Mouse (Mus musculus) MEL (cell line): ENCODE results near the gene Ncf4. TPM values are rescaled to one million over a fixed set of nuclear protein-coding genes. Genes with fewer than 3 reads are reported as not detected.

ENCODE experiments used
- DNase-seq: peaks from one replicate; pipeline ENCODE4 v3.0.0; 2011; ENCODE audit warnings: low read depth, low spot score
- H3K27ac ChIP-seq: 2 replicates; pipeline ENCODE4 v1.5.1; 2012; ENCODE audit warnings: low read depth, mild to moderate bottlenecking, control low read depth, low read length, moderate library complexity; ENCODE audit not compliant: control insufficient read depth
- H3K27me3 ChIP-seq, 2 experiments: fragments of 150-350 bp in 1 of 2; sonication (generic) in 1 of 2; 2 replicates each; pipeline ENCODE4 v1.6.1; 2012; ENCODE audit warnings: low read length in 2 of 2, mild to moderate bottlenecking in 2 of 2, improper control_type of control experiment in 1 of 2, moderate library complexity in 1 of 2; ENCODE audit not compliant: insufficient read depth in 2 of 2, control insufficient read depth in 1 of 2
- H3K36me3 ChIP-seq, 2 experiments: 2 replicates each; pipeline ENCODE4 v1.6.1; 2012 to 2014; ENCODE audit warnings: low read length in 2 of 2, improper control_type of control experiment in 1 of 2, inconsistent platforms in 1 of 2, mild to moderate bottlenecking in 1 of 2; ENCODE audit not compliant: insufficient read depth in 2 of 2, control insufficient read depth in 1 of 2
- H3K4me1 ChIP-seq, 2 experiments: fragments of 150-350 bp in 1 of 2; sonication (generic) in 1 of 2; 2 replicates each; pipeline ENCODE4 v1.6.1; 2012; ENCODE audit warnings: low read length in 2 of 2, improper control_type of control experiment in 1 of 2, mild to moderate bottlenecking in 1 of 2; ENCODE audit not compliant: insufficient read depth in 2 of 2, control insufficient read depth in 1 of 2
- H3K4me3 ChIP-seq, 2 experiments: fragments of 150-350 bp in 1 of 2; sonication (generic) in 1 of 2; 2 replicates each; pipeline ENCODE4 v1.5.1; 2012; ENCODE audit warnings: low read depth in 2 of 2, low read length in 2 of 2, mild to moderate bottlenecking in 2 of 2, moderate library complexity in 2 of 2, control low read depth in 1 of 2, improper control_type of control experiment in 1 of 2; ENCODE audit not compliant: control insufficient read depth in 1 of 2, insufficient read depth in 1 of 2
- H3K79me2 ChIP-seq: 2 replicates; pipeline ENCODE4 v1.6.1; 2012; ENCODE audit warnings: mild to moderate bottlenecking, low read length, moderate library complexity; ENCODE audit not compliant: control insufficient read depth, poor library complexity, insufficient read depth
- H3K9ac ChIP-seq: 2 replicates; pipeline ENCODE4 v1.6.1; 2012; ENCODE audit warnings: low read depth, mild to moderate bottlenecking, control low read depth, low read length, moderate library complexity; ENCODE audit not compliant: control insufficient read depth, poor library complexity, severe bottlenecking
- H3K9me3 ChIP-seq: fragments of 150-350 bp; sonication (generic); replicated peaks from 2 replicates; pipeline ENCODE4 v1.6.1; 2012; ENCODE audit warnings: mild to moderate bottlenecking, low read length, improper control_type of control experiment, moderate library complexity; ENCODE audit not compliant: insufficient read depth
- BHLHE40 ChIP-seq: IDR thresholded peaks from 2 replicates; pipeline ENCODE4 v1.6.1; 2012; ENCODE audit warnings: low read depth, mild to moderate bottlenecking, inconsistent platforms, low read length, improper control_type of control experiment, borderline replicate concordance
- E2F4 ChIP-seq: IDR thresholded peaks from 2 replicates; pipeline ENCODE4 v1.6.1; 2011; ENCODE audit warnings: low read depth, low read length, improper control_type of control experiment, borderline replicate concordance
- ELF1 ChIP-seq: IDR thresholded peaks from 2 replicates; pipeline ENCODE4 v1.6.1; 2014; ENCODE audit warnings: low read depth, mild to moderate bottlenecking, inconsistent platforms, low read length, improper control_type of control experiment, moderate library complexity
- EP300 ChIP-seq, 2 experiments: IDR thresholded peaks; 2 replicates each; pipeline ENCODE4 v1.6.1; 2011; ENCODE audit warnings: improper control_type of control experiment in 2 of 2, low read length in 2 of 2, low read depth in 1 of 2, mild to moderate bottlenecking in 1 of 2
- ETS1 ChIP-seq: IDR thresholded peaks from 2 replicates; pipeline ENCODE4 v1.6.1; 2012; ENCODE audit warnings: low read depth, mild to moderate bottlenecking, inconsistent platforms, low read length, improper control_type of control experiment, moderate library complexity
- GABPA ChIP-seq: IDR thresholded peaks from 2 replicates; pipeline ENCODE4 v1.6.1; 2012; ENCODE audit warnings: low read depth, mild to moderate bottlenecking, inconsistent platforms, low read length, improper control_type of control experiment, moderate library complexity
- GATA1 ChIP-seq: IDR thresholded peaks from 2 replicates; pipeline ENCODE4 v1.6.1; 2011; ENCODE audit warnings: low read depth, low read length, improper control_type of control experiment
- KAT2A ChIP-seq: conservative IDR thresholded peaks from 2 replicates; pipeline ENCODE4 v1.6.1; 2012; ENCODE audit warnings: low read depth, low read length, improper control_type of control experiment, inconsistent platforms
- MAX ChIP-seq: IDR thresholded peaks from 2 replicates; pipeline ENCODE4 v1.6.1; 2011; ENCODE audit warnings: low read length, improper control_type of control experiment
- MAZ ChIP-seq: IDR thresholded peaks from 2 replicates; pipeline ENCODE4 v1.6.1; 2012; ENCODE audit warnings: low read depth, mild to moderate bottlenecking, inconsistent platforms, low read length, improper control_type of control experiment
- MEF2A ChIP-seq: IDR thresholded peaks from 2 replicates; pipeline ENCODE4 v1.6.1; 2014; ENCODE audit warnings: low read depth, mild to moderate bottlenecking, inconsistent platforms, low read length, improper control_type of control experiment; ENCODE audit not compliant: poor library complexity, insufficient replicate concordance, severe bottlenecking; ENCODE audit errors: extremely low read depth
- MYC ChIP-seq: IDR thresholded peaks from 2 replicates; pipeline ENCODE4 v1.6.1; 2011; ENCODE audit warnings: low read depth, mild to moderate bottlenecking, low read length, improper control_type of control experiment, moderate library complexity
- NRF1 ChIP-seq: IDR thresholded peaks from 2 replicates; pipeline ENCODE4 v1.6.1; 2014; ENCODE audit warnings: low read depth, mild to moderate bottlenecking, inconsistent platforms, low read length, improper control_type of control experiment, moderate library complexity; ENCODE audit not compliant: poor library complexity, insufficient read depth, severe bottlenecking
- POLR2A ChIP-seq, 2 experiments: IDR thresholded peaks; 2 replicates each; pipeline ENCODE4 v1.6.1; 2011 to 2012; ENCODE audit warnings: low read length in 2 of 2, mild to moderate bottlenecking in 2 of 2, control low read depth in 1 of 2, improper control_type of control experiment in 1 of 2, low read depth in 1 of 2, moderate library complexity in 1 of 2; ENCODE audit not compliant: control insufficient read depth in 1 of 2, insufficient read depth in 1 of 2, poor library complexity in 1 of 2
- POLR2AphosphoS5 ChIP-seq: IDR thresholded peaks from 2 replicates; pipeline ENCODE4 v1.6.1; 2012; ENCODE audit warnings: low read depth, borderline replicate concordance, mild to moderate bottlenecking, inconsistent platforms, low read length, moderate library complexity, mixed read lengths
- RCOR1 ChIP-seq: IDR thresholded peaks from 2 replicates; pipeline ENCODE4 v1.6.1; 2012; ENCODE audit warnings: low read depth, mild to moderate bottlenecking, inconsistent platforms, low read length, improper control_type of control experiment
- TAL1 ChIP-seq: IDR thresholded peaks from 2 replicates; pipeline ENCODE4 v1.6.1; 2012; ENCODE audit warnings: mild to moderate bottlenecking, inconsistent platforms, low read length, moderate library complexity, mixed read lengths
- TBP ChIP-seq: IDR thresholded peaks from 2 replicates; pipeline ENCODE4 v1.8.0; 2011; ENCODE audit warnings: low read depth, low read length, improper control_type of control experiment
- TCF12 ChIP-seq: IDR thresholded peaks from 2 replicates; pipeline ENCODE4 v1.6.1; 2014; ENCODE audit warnings: low read depth, mild to moderate bottlenecking, inconsistent platforms, low read length, improper control_type of control experiment, moderate library complexity
- USF2 ChIP-seq, 2 experiments: IDR thresholded peaks; 2 replicates each; pipeline ENCODE4 v1.6.1; 2011 to 2012; ENCODE audit warnings: improper control_type of control experiment in 2 of 2, low read length in 2 of 2, borderline replicate concordance in 1 of 2, inconsistent platforms in 1 of 2, low read depth in 1 of 2, mild to moderate bottlenecking in 1 of 2; ENCODE audit not compliant: insufficient read depth in 1 of 2
- ZC3H11A ChIP-seq: IDR thresholded peaks from 2 replicates; pipeline ENCODE4 v1.6.1; 2012; ENCODE audit warnings: low read depth, mild to moderate bottlenecking, inconsistent platforms, low read length, improper control_type of control experiment
- ZKSCAN1 ChIP-seq: IDR thresholded peaks from 2 replicates; pipeline ENCODE4 v1.6.1; 2012; ENCODE audit warnings: low read depth, mild to moderate bottlenecking, inconsistent platforms, low read length, improper control_type of control experiment, moderate library complexity
- polyA plus RNA-seq, 2 experiments: library from polyadenylated mRNA; stranded (reverse) in 1 of 2; unstranded in 1 of 2; fragments of >175 nt in 1 of 2; fragments of >200 nt in 1 of 2; gene quantifications; 2 replicates each; pipeline versions ENCODE4 v1.2.1 to v1.2.4; 2012; ENCODE audit warnings: low replicate concordance in 2 of 2, low read depth in 1 of 2; ENCODE audit not compliant: insufficient read length in 2 of 2, insufficient read depth in 1 of 2, missing spikeins in 1 of 2
- total RNA-seq: library from RNA; depleted of rRNA; stranded (reverse); fragments of 300-350 nt; gene quantifications from 2 replicates; pipeline ENCODE4 v1.2.3, GENCODE M21; 2012

The Ncf4 gene
- total and polyA plus RNA-seq, 3 experiments: 1.7 to 16.5 TPM; not detected in 1

- Histone ChIP-seq H3K27ac (no peak overlapping the region), H3K36me3 (peaks cover 0 to 8% of the 10 kb centered on the region in 2 experiments; a peak in 2 of 4 replicates), H3K4me1 (peaks cover 0 to 17% of the 10 kb centered on the region in 2 experiments; a peak in 3 of 4 replicates), H3K9me3 (no peaks in the 10 kb centered on the region), H3K4me3 (no peak overlapping the region), H3K27me3 (no peaks in the 10 kb centered on the region), H3K79me2 (no peaks in the 10 kb centered on the region), H3K9ac (no peak overlapping the region)
- TF ChIP-seq USF2 (IDR thresholded peaks at IDR 0.05; ENCODE audit: borderline replicate concordance in 1 of 2, insufficient read depth in 1 of 2, low read depth in 1 of 2, low read length in 2 of 2): no peak
- TF ChIP-seq E2F4: no peak
- TF ChIP-seq ZC3H11A: no peak
- no peak for TF ChIP-seq ETS1
- no peak for TF ChIP-seq MYC
- no peak for TF ChIP-seq TBP
- no peak for TF ChIP-seq BHLHE40
- no peak for TF ChIP-seq TCF12
- no peak for TF ChIP-seq MAZ
- TF ChIP-seq POLR2A (IDR thresholded peaks at IDR 0.05; ENCODE audit: control insufficient read depth in 1 of 2, insufficient read depth in 1 of 2, low read depth in 1 of 2, low read length in 2 of 2, poor library complexity in 1 of 2): no peak
- no peak for TF ChIP-seq ZKSCAN1
- TF ChIP-seq KAT2A: no peak
- no peak for DNase-seq
Observed at GRCm38 (mm10) chr15:78303665-78304233, 59.1 kb downstream of the Ncf4 start.

- DNase-seq: peak; percentile 64
- H3K27ac ChIP-seq: peak within 1 kb of the TSS; percentile 48
- H3K4me3 ChIP-seq: peak within 1 kb of the TSS in 1 of 2 experiments; percentile 28; a peak in 2 of 4 replicates
- H3K4me1 ChIP-seq: peaks cover 0 to 19% of the 10 kb centered on the region in 2 experiments; a peak in 3 of 4 replicates
- peak; percentile 46; the same call in 1 of the 2 replicates for TF ChIP-seq RCOR1
- 0 out of 2 replicates have a peak, but pooled peaks have one; percentile 23 for TF ChIP-seq TCF12
- no peak for TF ChIP-seq MEF2A
- TF ChIP-seq TBP: peak; percentile 93
- TF ChIP-seq POLR2AphosphoS5: no peak
- TF ChIP-seq GATA1: peak; percentile 43; the same call in 1 of the 2 replicates
- TF ChIP-seq MAX: no peak
- peak; percentile 43 to 59 for TF ChIP-seq EP300 (IDR thresholded peaks at IDR 0.05; ENCODE audit: low read depth in 1 of 2, low read length in 2 of 2)
- TF ChIP-seq BHLHE40: no peak
- TF ChIP-seq E2F4: no peak
- 0 out of 2 replicates have a peak, but pooled peaks have one; percentile 18 for TF ChIP-seq ELF1
- TF ChIP-seq GABPA: no peak
- TF ChIP-seq NRF1: no peak
- TF ChIP-seq TAL1: peak; percentile 59
- no peaks in the 10 kb centered on the region for H3K9me3 ChIP-seq
- H3K27me3 ChIP-seq: no peaks in the 10 kb centered on the region
- H3K79me2 ChIP-seq: no peaks in the 10 kb centered on the region
- peak within 1 kb of the TSS; percentile 31 for H3K9ac ChIP-seq
- H3K36me3 ChIP-seq: peaks cover 0 to 8% of the 10 kb centered on the region in 2 experiments; a peak in 2 of 4 replicates
Observed at GRCm38 (mm10) chr15:78305341-78305933, 60.8 kb downstream of the Ncf4 start, which contains the start of gene Csf2rb2. Gene Csf2rb2 (minus strand): TSS chr15:78305721.
